Mouse (Mus musculus) bone marrow, adult 2 months (tissue): ENCODE results near the gene Anapc5.

Source experiments
- CTCF ChIP-seq: fragments of 200-500 bp; IDR thresholded peaks from 2 replicates; pipeline ENCODE4 v1.5.1; 2011; ENCODE audit warnings: low read length, control low read depth; ENCODE audit not compliant: control insufficient read depth, insufficient read depth
- POLR2A ChIP-seq: fragments of 200-500 bp; IDR thresholded peaks from 2 replicates; pipeline ENCODE4 v1.6.1; 2011; ENCODE audit warnings: low read depth, mild to moderate bottlenecking, control low read depth, low read length, borderline replicate concordance; ENCODE audit not compliant: control insufficient read depth

GRCm38 (mm10) chr5:122756144-122756543, 65.0 kb downstream of the Anapc5 start:
- TF ChIP-seq POLR2A (no peak), CTCF (no peak)
